Mouse (Mus musculus) heart, adult 2 months (tissue): Measurements from ENCODE around the gene Sdhaf1. TPM values are rescaled to one million over a fixed set of nuclear protein-coding genes. Genes with fewer than 3 reads are reported as not detected.
A peak's percentile ranks its signal among the peaks of the same experiment; 100 is the strongest.

Experiments
- DNase-seq, 2 experiments: peaks; one replicate each; pipeline ENCODE4 v3.0.0; 2021
- H3K27ac ChIP-seq: fragments of 200-600 bp; 2 replicates; pipeline ENCODE4 v1.8.1; 2022
- H3K27me3 ChIP-seq: fragments of 200-500 bp; 2 replicates; pipeline ENCODE4 v1.6.1; 2012; ENCODE audit warnings: mild to moderate bottlenecking, low read length, inconsistent platforms, mixed read lengths; ENCODE audit not compliant: control insufficient read depth, insufficient read depth
- H3K36me3 ChIP-seq: fragments of 200-500 bp; 2 replicates; pipeline ENCODE4 v1.6.1; 2012; ENCODE audit warnings: low read length, inconsistent platforms; ENCODE audit not compliant: control insufficient read depth, insufficient read depth
- H3K4me1 ChIP-seq: fragments of 200-500 bp; 2 replicates; pipeline ENCODE4 v1.6.1; 2011; ENCODE audit warnings: low read length; ENCODE audit not compliant: control insufficient read depth, insufficient read depth
- H3K4me3 ChIP-seq: fragments of 200-600 bp; 2 replicates; pipeline ENCODE4 v1.8.1; 2022
- H3K79me2 ChIP-seq: fragments of 200-500 bp; replicated peaks from 2 replicates; pipeline ENCODE4 v1.6.1; 2012; ENCODE audit warnings: mild to moderate bottlenecking, inconsistent platforms, low read length, moderate library complexity, mixed read lengths; ENCODE audit not compliant: control insufficient read depth, insufficient read depth
- H3K9ac ChIP-seq: fragments of 200-500 bp; 2 replicates; pipeline ENCODE4 v1.6.1; 2012; ENCODE audit warnings: low read depth, mild to moderate bottlenecking, control low read depth, inconsistent platforms, low read length, mixed read lengths
- CTCF ChIP-seq: fragments of 200-600 bp; IDR thresholded peaks from 2 replicates; pipeline ENCODE4 v1.8.1; 2022; ENCODE audit warnings: antibody characterized with exemption, mild to moderate bottlenecking, moderate library complexity
- EP300 ChIP-seq: fragments of 200-500 bp; IDR thresholded peaks from 2 replicates; pipeline ENCODE4 v1.6.1; 2011; ENCODE audit warnings: low read depth, low read length, control low read depth; ENCODE audit not compliant: insufficient read depth
- POLR2A ChIP-seq: fragments of 200-500 bp; IDR thresholded peaks from 2 replicates; pipeline ENCODE4 v1.6.1; 2011; ENCODE audit warnings: mild to moderate bottlenecking, low read depth, low read length, control low read depth; ENCODE audit not compliant: insufficient read depth
- WGBS: fragments of 180-500 bp; shearing (Covaris S2); methylation state at CpG from one replicate; pipeline ENCODE4 v1.1.7; 2018; 5-methylcytosine and 5-hydroxymethylcytosine counted together
- intact Hi-C: fragments of 180-260 bp; cut with DNase I; formaldehyde crosslinking; loops from one replicate; pipeline ENCODE4 v1.15.1; 2025
- polyA plus RNA-seq: library from polyadenylated mRNA; depleted of rRNA; stranded (reverse); fragments of >200 nt; gene quantifications from 2 replicates; pipeline ENCODE4 v1.2.3, GENCODE M21; 2012
- total RNA-seq, 2 experiments: library from RNA; stranded (reverse); gene quantifications; 2 replicates each; pipeline ENCODE4 v1.2.3; 2021

Sdhaf1 gene
- total and polyA plus RNA-seq, 3 experiments, result 12.5 to 17.9 (median 12.5) TPM

DNA sequence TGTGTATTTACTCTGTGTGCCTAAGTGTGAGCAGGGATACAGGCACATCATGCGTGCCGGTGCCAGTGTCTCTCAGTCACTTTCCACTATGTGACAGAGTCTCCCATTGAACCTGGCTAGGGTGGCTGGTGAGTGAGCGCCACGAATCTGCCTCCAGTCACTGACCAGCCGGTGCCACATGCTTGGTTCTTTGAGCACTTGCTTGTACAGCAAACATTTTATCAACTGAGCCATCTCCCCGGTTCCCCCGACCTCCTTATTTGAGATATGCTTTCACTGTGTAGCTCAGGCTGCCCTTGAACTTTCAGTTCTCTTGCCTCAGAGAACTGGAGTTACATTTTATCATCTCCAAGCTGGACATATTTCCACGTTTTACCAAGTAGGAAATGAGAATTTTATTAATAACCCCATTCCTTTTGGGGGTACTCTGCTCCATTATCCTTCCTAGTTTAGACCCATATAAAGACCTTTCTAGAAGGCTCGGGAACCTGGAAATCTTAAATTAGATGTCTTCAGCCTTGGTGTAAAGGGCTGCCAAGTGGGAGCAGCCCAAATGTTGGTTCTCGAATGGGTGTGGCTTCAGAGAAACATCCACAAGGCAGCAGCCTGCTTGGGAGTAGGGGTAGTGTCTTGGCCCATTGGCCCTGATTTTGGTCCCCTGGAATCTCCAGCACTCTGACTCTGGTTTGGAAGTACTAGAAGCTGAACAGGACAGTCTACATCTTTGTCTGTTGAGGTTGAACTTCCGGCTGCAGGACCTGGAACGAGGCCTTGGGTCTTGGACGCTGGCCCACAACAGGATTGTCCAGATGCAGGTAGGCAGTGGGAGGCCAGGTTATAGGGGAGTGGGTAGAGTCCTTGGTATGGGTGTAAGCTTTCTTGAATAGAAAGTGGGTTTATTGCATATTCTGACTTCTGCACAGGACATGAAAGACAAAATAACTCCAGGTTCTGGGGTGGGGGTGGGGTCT is 7.9 kb downstream of the Sdhaf1 start:
- Histone ChIP-seq H3K9ac (no peak overlapping the region), H3K4me3 (no peak overlapping the region)

DNA sequence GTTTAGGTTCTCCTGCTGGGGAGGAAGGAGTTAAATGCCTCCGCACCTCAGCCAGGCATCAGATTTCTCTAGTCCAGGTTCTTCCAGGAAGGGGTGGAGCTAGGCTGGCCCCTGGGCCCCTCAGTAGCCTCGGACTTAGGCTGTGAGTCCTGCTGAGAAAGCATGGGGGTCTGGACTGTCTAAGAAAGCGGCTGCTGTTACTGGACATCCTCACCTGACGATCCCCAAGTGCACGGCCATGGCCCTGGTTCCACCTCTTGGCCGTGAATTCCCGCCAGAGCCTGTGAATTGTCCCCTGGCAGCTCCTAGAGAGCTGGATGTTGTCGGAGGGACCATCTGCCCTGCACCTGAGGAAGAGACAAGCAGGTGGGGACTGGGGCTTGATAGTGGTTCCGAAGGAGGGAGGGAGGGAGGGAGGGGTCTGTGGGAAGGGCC is 9.0 kb downstream of the Sdhaf1 start, which contains the start of gene Syne4:
Gene Syne4 (plus strand): TSS at position 87 of the 435 bp plus-strand sequence.
- DNase-seq, result no peak
- H3K4me3 ChIP-seq, result no peak within 1 kb of the TSS
- TF ChIP-seq EP300 (no peak), CTCF (no peak), POLR2A (no peak)
- H3K36me3 ChIP-seq, result no peaks in the 10 kb centered on the region
- no peaks in the 10 kb centered on the region for H3K27me3 ChIP-seq
- no peak within 1 kb of the TSS for H3K27ac ChIP-seq
- WGBS, result 16% methylated on average over 9 of the region's 9 CpGs
- no peaks in the 10 kb centered on the region for H3K79me2 ChIP-seq
- intact Hi-C loops, result no loop called here
- no peak within 1 kb of the TSS for H3K9ac ChIP-seq
- H3K4me1 ChIP-seq, result no peaks in the 10 kb centered on the region

More for the DNA sequence above, 7.9 kb downstream of the Sdhaf1 start:
- Histone ChIP-seq H3K4me1 (no peaks in the 10 kb centered on the region), H3K27ac (no peak overlapping the region), H3K27me3 (no peaks in the 10 kb centered on the region), H3K79me2 (no peaks in the 10 kb centered on the region), H3K36me3 (no peaks in the 10 kb centered on the region)
- TF ChIP-seq CTCF, result no peak
- no peak for TF ChIP-seq POLR2A
- TF ChIP-seq EP300, result no peak
- WGBS, result 66% methylated on average over 13 of the region's 13 CpGs
- intact Hi-C loops, result no loop called here
- DNase-seq, result no peak

DNA sequence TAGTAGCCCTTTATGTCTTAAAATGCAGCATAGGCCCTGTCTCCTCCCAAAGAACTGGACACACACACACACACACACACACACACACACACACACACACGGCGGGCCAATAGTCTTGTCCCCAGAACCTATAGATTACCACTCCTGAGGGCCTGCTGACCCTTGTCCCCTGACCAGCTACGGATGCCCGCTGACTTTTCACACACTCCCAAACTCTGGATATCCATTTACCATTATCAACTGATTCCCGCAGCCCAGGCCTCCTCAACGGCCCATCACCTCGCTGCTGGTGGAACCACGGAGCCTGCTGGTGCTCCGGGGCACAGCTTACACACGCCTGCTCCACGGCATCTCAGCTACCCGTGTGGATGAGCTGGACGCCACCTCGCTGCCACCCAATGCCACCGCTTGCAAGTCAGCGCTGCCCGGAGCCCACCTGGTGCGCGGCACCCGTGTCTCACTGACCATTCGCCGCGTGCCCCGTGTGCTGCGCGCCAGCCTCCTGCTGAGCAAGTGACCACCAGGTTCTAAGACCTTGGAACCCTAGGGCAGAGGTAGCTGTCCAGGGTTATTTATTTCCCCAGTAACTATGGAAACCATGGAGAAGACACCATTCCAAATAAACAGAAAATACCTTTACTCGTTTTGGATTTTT is 9.9 kb downstream of the Sdhaf1 start:
- peaks cover 1% of the 10 kb centered on the region; the same call in 1 of the 2 replicates for H3K4me1 ChIP-seq
- H3K79me2 ChIP-seq, result no peaks in the 10 kb centered on the region
- intact Hi-C loops, result no loop called here
- TF ChIP-seq EP300 (no peak), POLR2A (no peak), CTCF (no peak)
- no peak overlapping the region for H3K9ac ChIP-seq
- H3K36me3 ChIP-seq, result no peaks in the 10 kb centered on the region
- DNase-seq, result no peak
- no peaks in the 10 kb centered on the region for H3K27me3 ChIP-seq
- H3K27ac ChIP-seq, result no peak overlapping the region
- WGBS, result 55% methylated on average over 27 of the region's 27 CpGs
- no peak overlapping the region for H3K4me3 ChIP-seq

DNA sequence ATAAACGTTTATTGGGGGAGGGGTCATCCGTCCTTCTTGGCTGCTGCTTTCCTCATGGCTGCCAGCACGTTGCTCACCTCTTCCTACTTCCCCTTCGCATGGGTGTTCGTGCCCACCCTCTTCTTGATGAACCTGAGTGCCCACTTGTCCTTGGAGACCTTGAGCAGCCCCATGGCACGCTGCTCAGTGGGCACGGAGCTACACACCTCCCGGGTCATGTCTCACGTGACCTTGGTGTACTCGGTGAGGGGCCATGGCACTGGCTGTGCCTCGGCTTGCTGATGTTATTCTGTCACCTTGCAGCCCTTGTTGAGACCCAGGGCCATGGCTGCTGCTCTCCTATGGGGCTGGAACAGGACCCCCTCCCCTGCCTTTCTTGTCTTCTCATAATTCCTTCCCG is 13.6 kb downstream of the Sdhaf1 start:
- Histone ChIP-seq H3K4me3 (no peak overlapping the region), H3K4me1 (peaks cover 3% of the 10 kb centered on the region), H3K36me3 (no peaks in the 10 kb centered on the region), H3K27me3 (no peaks in the 10 kb centered on the region), H3K27ac (no peak overlapping the region), H3K9ac (no peak overlapping the region), H3K79me2 (no peaks in the 10 kb centered on the region)
- no peak for DNase-seq
- 83% methylated on average over 12 of the region's 12 CpGs for WGBS
- intact Hi-C loops, result no loop called here
- TF ChIP-seq EP300 (no peak), POLR2A (no peak), CTCF (no peak)

DNA sequence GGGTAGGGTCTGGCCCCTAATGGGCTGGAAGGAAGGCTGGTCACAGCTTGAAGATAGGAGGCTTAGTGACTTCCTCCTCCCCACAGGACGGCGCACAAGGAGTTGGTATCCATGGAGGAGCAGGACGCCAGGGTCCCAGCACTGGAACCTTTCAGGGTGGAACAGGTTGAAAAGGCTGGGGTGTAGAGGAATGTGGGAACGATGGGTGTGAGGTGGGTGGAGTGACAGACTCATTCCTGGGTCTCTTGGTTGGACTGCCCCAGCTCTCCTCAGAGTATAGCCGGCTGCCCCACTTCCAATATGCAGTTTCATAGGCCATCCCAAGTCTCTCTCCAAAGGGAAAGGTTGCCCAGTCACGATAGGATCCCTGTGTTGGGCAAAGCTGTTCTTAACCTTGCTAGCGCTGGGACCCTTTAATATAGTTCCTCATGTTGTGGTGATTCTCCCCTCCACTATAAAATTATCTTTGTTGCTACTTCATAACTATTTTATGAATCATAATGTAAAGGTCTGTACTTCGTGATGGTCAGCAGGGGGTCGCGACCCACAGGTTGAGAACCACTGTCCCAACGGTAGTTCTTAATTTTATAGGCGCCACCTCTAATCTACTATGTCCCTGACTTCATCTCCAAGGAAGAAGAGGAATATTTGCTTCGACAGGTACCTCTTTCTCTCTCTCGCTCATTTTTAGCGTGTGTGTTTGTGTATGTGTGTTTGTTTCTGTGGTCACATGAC is 14.1 kb downstream of the Sdhaf1 start:
- H3K27me3 ChIP-seq, result no peaks in the 10 kb centered on the region
- no peak for DNase-seq
- no peaks in the 10 kb centered on the region for H3K79me2 ChIP-seq
- no peak overlapping the region for H3K27ac ChIP-seq
- H3K4me3 ChIP-seq, result peak overlapping the region; percentile 57; the same call in 1 of the 2 replicates
- no peak for TF ChIP-seq EP300
- no peak for TF ChIP-seq CTCF
- TF ChIP-seq POLR2A, result no peak
- intact Hi-C loops, result loop anchor here (1.0 kb wide), 1 partner anchor 14 kb away; the partner anchor contains the start of gene Sdhaf1
- no peak overlapping the region; the same call in 1 of the 2 replicates for H3K9ac ChIP-seq
- H3K4me1 ChIP-seq, result peaks cover 3% of the 10 kb centered on the region
- H3K36me3 ChIP-seq, result no peaks in the 10 kb centered on the region
- WGBS, result 53% methylated on average over 15 of the region's 15 CpGs
